Mouse (Mus musculus): ENCODE results near the gene Gm20517.

- TF ChIP-seq POLR2A (IDR thresholded peaks at IDR 0.05; ENCODE audit: extremely low read depth, insufficient read depth, low read length) (no peak), CTCF (IDR thresholded peaks at IDR 0.05; ENCODE audit: extremely low read depth, insufficient read depth, low read length) (no peak)
These were observed 6.4 kb downstream of the Gm20517 start for GRCm38 (mm10) chr17:47617605-47618307.

Measured in cortical plate, adult 2 months (tissue).